Mouse (Mus musculus) heart, postnatal 0 days (tissue): ENCODE results near the gene Vwce.

Source experiments
- CTCF ChIP-seq: IDR thresholded peaks from 2 replicates; pipeline ENCODE4 v1.5.1; 2016; ENCODE audit warnings: antibody characterized with exemption, control low read depth, low read depth
- EP300 ChIP-seq: IDR thresholded peaks from 2 replicates; pipeline ENCODE4 v1.6.1; 2016; ENCODE audit warnings: antibody characterized with exemption, low read depth

DNA sequence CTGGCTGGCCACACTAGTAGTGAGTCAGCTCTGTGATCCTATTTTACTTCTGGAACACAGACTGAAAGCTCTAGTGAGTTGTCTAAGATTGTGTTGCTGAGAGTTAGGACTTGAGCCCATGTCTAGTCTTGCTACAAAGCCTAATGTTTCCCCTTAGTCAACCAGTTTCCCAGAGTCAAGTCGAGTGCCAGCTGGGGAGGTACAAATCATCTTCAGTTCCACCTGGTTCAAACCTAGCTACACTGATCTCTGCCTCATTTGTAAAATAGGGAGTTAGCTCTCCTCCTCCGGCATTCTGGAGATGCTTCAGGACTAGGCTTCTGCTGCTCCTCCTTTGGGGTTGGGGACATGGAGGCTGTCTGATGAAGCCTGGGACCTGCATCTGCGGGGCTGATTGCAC lies 29.5 kb upstream of the Vwce start:
- TF ChIP-seq CTCF, result no peak
- no peak for TF ChIP-seq EP300
